Mouse (Mus musculus): ENCODE data around the gene Top3b.
"Not testable (repeated sequence)": the region's sequence is repeated elsewhere in the genome, so short reads cannot be mapped to it uniquely, and the experiment has no call there.

Top3b gene

DNA sequence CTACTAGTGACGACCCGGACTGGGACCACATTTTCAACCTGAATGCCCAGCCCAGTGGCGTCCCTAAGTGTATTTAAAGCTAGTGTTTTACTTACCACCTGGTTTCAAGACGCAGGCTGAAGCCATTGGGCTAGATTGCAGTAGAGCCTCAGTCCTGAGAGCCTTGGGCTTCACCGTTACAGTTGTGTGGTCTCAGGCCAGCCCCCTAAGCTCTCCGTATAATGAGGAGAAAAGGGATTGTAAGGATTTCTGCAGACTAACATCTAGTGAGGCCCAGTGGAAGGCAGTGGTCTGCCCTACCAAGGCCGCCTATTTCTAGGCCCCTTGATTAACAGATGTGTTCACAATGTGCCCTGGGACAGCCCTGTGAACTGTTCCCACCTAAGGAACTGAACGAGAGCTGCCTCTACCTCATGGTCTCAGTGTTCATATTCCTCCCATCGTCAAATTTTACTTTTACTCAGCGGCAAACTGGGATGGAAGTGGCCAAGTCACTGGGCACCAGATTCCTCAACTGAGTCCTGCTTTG is 26.6 kb downstream of the Top3b start:
- no peak for DNase-seq (ENCODE audit: low spot score)

DNA sequence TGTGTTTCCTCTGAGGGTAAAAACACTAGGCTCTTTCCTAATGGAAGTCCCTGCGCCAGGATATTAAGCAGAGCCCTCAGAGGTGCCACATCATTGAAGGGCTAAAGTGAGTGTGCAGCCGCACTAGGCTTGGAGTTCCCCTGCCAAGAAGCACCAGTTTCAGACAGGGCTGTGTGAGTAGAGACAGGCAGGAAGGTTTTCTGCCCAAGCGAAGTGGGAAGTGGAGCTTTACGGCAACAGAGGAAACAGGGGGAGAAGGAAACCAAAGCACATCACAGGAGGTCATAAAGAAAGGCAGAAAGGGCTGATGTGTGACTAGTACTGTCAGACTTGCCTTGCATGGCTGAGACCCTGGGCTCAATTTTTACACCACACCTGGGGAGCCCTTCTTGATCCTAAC is 31.8 kb downstream of the Top3b start:
- no peak for DNase-seq (ENCODE audit: low spot score)

DNA sequence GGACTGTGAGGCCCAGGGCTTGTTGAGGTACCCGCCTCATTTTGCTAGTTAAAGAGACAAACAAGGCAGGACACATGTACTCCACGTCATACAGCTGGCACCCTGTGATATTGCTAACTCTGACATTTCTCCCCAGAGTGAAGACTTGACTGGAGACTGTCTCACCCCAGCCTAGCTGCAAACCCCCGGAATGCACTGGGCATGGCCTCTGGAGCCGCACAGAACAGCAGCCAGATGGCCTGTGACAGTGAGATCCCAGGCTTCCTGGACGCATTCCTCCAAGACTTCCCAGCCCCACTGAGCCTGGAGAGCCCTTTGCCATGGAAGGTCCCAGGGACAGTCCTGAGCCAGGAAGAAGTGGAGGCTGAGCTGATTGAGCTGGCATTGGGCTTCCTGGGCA is 32.7 kb downstream of the Top3b start:
- DNase-seq (ENCODE audit: low spot score), result no peak

DNA sequence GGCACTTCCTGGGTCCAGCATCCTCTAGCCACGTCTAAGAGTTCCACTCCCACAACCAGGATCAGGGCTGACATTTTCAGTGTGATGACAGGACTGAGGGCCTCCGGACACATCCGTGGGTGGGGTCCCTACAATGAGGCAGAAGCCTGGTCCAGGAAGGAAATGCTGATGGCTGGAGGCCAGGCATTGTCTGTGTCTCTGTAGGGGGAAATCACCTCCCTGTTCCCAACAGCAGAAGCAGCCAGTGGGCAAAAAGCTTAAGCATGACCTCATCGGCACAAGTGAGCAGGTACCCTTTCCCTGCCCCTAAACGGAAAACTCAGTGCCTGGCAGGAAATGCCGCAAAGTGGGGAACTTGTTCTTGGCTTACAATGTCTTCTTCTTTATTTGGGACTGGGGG is 37.3 kb downstream of the Top3b start:
- DNase-seq (ENCODE audit: low spot score), result no peak

DNA sequence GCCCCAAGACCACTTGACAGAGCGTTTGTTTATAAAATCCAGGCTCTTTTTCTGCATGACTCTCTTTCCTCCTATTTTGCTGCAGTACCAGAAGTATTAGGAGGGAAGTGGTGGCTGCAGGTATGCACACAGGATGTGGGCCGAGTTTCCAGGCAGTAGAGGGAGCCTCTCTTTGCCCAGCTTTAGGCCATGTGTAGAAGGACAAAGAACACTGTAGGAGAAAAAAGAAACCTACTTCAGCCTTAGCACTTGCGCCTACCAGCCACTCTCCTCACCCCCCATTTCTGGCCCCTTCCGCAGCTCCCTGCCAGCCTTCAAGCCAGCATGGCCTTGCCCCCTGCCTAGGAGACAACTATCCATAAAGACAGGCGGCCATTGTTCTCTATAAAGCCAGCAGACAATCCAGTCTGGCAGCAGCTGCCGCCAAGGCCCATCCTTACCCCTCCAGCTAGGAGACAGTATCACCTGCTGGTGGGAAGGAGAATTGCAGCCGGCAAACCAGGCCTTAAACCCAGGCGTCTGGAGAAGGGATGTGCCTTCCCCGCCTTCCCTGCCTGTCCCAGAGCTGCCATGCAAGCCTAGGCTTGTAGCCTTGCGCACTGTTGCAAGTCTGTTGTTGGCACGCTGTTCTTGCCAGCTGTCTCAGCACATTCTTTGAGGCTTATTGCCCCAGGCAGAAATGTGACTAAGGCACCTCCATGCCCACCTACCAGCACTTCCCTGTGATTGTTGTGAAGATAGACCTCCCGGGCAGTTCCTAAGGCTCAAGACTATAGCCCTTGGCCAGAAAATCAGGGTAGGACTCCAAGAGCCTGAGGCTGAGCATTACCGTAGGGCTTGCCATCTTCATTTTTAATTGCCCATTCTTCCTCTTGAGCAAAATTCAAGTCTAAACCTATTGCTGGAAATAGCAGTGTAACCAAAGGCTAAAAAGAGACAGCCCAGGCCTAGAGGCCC is 41.4 kb downstream of the Top3b start:
- peak; percentile 81 for DNase-seq (ENCODE audit: low spot score)

DNA sequence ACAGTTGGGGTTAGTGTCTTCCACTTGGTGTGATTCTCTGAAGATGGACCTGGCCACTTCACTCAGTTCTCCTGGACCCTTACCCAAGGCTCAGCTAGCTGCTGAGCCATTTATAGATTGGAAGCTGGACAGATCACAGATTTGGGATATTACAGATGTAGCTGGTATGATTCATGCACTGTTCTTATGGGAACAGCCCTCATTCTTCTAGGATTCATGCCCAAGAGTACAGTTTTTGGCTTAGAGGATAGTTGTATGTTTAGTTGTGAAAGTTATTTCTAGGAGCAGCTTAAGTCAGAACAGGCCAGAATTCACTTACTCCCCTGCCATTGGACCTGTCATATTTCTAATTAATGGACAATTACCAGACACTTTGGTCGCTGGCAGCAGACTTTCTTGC is 42.9 kb downstream of the Top3b start:
- no peak for DNase-seq (ENCODE audit: low spot score)

DNA sequence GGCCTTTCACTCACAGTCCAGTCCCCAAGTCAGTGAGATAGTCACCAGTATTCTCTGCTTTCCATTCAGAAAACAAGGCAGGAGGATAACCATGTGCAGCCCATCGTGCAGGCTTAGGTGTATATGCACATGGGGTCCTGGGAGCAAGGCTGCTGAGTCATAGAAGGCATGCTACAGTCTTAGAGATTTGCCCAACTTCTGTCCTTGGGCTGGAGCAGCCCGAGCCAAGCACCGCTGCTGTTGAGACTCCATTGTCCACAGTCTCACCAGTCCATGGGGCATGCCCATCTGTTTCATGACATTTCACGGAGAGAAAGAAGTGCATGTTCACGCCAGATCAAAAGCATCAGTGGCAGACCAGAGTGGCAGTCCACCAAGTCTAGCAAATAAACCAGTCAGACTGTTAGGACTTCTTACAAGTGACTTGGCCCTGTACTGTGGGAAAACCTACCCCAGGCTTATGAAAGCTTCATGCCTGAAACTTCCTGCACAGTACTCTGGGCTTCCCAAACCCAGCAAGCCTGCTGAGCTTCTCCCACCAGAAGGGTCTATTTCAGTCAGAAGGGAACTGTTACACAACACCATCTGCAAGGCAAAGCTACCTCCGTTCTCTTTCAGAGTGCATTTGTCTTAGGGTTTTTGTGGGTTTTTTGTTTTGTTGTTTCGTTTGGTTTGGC is 48.0 kb downstream of the Top3b start:
- DNase-seq (ENCODE audit: low spot score), result no peak

DNA sequence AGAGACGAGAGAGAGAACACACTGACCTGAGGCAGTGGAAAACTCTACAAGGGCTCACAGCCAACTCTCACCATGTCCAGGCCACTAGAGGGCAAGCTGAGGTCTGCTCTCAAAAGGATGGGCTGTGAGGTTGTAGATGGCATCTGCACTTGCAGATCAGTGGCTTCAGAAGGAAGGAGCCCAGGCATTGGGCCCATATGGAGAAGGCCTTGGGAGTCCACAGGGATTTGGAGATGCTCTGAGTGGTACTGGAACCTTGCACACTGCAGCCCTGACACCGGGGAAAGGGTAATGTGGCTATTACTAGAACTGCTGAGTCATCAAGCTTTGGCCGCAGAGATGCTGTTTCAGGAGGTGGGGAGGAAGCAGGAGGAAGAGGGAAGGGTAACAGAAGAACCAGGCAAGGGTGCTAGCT is 50.5 kb downstream of the Top3b start:
- no peak for DNase-seq (ENCODE audit: low spot score)

DNA sequence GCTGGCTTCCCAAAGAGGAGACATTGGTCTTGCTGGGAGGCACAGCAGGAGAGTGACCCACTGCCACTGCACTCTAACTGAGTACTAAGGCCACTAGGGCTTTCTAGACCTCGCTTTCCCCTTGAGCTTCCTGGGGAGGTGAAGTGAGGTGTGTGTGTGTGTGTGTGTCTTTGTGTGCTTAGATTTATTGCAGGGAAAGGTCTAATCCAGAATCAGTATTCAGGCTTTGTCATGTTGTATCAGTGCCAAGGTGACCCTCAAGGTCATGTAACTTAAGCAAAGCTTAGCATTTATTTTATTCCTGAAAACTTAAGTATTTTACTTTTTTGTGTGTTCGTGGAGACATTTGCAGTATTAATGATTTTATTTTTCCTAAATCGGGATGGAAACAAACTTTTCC is 53.9 kb downstream of the Top3b start:
- no peak for DNase-seq (ENCODE audit: low spot score)

DNA sequence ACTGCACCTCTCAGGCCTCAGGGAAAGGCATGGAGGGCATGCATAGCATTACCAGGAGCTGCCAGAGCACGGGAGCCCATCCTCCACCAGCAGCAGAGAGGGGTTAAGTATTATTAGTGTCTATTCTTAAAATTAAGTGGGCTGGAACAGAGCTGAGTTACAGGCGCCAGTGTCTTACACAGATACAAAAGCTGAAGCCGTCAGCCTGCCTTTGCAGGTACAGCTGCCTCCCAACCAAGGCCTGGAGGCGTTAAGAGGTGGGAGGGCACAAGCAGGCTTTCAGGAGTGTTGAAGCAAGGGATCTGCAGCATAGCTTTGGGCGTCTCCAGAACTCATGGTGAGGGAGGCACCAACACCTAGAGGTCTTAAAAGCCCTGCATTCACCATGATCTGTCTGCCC is 56.0 kb downstream of the Top3b start:
- no peak for DNase-seq (ENCODE audit: low spot score)

DNA sequence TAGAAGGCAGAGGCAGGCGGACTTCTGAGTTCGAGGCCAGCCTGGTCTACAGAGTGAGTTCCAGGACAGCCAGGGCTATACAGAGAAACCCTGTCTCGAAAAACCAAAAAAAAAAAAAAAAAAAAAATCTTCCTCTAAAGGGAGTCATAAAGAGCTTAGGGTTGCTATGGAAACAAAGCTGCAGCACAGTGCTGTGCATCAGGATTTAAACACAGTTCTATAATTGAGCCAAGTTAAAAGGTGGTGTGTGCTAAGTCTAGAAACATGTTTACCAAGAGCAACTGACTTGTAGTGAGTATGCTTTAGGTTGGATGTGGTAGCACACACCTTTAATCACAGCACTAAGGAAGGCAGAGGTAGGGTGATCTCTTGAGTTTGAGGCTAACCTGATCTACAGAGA is 58.4 kb downstream of the Top3b start:
- DNase-seq (ENCODE audit: low spot score), result not testable (repeated sequence)

DNA sequence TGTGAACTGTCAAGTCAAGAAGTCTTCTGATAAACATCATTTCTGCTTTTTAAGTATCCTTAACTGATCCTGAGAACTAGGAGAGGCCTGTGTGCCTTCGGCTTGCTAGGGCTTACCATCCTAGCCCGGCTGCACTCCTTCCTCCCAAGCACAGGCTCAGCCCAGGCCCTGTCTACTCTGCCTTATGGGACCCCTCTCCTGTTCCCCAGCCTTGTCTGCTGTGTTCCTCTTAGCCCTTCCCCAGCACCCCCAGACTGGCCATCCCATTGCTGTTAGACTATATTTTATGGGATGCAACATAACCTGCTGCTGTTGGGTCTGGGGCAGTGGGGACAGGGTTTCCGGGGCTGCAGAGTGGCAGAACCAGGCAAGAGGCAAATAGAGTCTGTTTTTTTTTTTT is 59.8 kb downstream of the Top3b start:
- peak; percentile 31 for DNase-seq (ENCODE audit: low spot score)

DNA sequence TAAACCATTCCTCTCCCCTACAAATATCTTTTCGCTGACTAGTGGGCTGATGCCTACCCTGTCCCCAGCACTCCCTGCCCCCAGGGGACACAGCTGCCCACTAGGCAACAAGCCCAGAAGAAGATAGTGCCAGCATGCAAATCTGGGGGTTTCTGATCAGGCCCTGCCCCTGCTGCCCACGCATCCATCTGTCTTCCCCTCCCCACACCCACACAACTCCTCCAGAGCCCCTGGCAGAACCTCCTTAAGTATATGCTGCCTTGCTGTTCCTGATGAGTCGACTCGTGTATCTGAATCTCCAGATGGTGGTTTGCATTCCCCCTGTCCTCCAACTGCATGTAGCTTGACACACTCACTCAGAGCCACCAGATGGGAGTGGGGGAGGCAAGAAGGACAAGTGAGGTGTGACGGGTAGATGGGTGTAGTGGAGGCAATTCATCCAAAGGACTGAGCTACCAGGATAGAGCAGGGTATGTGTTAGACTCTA is 60.3 kb downstream of the Top3b start:
- peak; percentile 34 for DNase-seq (ENCODE audit: low spot score)

DNA sequence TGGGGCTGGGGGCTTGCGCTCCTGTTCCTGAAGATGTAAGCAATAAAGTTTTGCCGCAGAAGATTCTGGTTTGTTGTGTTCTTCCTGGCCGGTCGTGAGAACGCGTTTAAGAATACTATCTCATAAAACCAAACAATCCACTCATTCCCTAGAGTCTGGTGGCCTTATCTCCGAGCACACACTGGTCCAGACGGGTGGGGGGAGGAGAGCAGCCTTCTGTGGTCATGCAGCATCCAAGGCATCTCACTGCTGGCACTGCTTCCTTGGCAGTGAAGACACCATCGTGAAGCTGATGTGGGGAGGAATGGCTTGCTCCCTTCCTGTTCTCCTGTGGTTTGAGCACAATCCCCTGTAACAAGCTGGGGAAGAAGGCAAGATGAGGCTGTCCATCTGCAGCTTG is 69.0 kb downstream of the Top3b start:
- peak; percentile 16 for DNase-seq (ENCODE audit: low spot score)

DNA sequence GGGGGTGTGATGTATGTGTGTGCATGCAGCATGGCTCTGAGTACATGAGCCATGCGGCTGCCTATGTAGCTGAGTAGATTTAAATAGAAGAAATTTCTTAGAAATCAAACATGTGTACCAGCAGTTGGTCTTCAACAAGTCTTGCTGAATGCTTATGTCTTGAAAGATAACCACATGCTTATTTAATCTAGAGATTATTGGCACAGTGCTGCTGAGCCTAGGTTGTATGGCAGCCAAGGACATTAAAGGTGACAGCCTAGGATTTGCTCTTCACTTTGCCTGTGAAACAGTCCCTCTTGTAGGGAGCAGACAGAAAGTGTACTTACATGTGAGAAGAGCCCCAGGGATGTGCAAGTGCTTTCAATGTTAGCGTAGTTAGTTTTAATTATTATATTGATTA is 70.5 kb downstream of the Top3b start:
- DNase-seq (ENCODE audit: low spot score), result no peak
